Mouse (Mus musculus): ENCODE measurements around the gene Gm11034. TPM values are rescaled to one million over a fixed set of nuclear protein-coding genes. Genes with fewer than 3 reads are reported as not detected.

The Gm11034 gene
- polyA plus RNA-seq, 1 experiment from 2014 or later, result not detected

Other genes starting within 250 kb of the Gm11034 start
- gene Cyp4f18, start 204.0 kb downstream of the Gm11034 start, polyA plus RNA-seq (2015; fragmentation: Nextera tagmentation; extraction: Ambion mirVana), result 0.57 and 0.84 TPM in 2 replicates
- gene Olfr372, start 172.4 kb downstream of the Gm11034 start, polyA plus RNA-seq (2015; fragmentation: Nextera tagmentation; extraction: Ambion mirVana), result not detected in 2 replicates
- gene Olfr373, start 130.5 kb downstream of the Gm11034 start, polyA plus RNA-seq (2015; fragmentation: Nextera tagmentation; extraction: Ambion mirVana), result not detected in 2 replicates
- not detected in 2 replicates for gene Olfr374, start 106.6 kb downstream of the Gm11034 start, polyA plus RNA-seq (2015; fragmentation: Nextera tagmentation; extraction: Ambion mirVana)
- gene Tpm4, start 78.7 kb downstream of the Gm11034 start, polyA plus RNA-seq (2015; fragmentation: Nextera tagmentation; extraction: Ambion mirVana), result 308 and 315 TPM in 2 replicates
- gene Rab8a, start 52.4 kb downstream of the Gm11034 start, polyA plus RNA-seq (2015; fragmentation: Nextera tagmentation; extraction: Ambion mirVana), result 115 and 119 TPM in 2 replicates
- not detected in 2 replicates for gene Hsh2d, start 24.0 kb downstream of the Gm11034 start, polyA plus RNA-seq (2015; fragmentation: Nextera tagmentation; extraction: Ambion mirVana)
- gene Cib3, start 799 bp downstream of the Gm11034 start, polyA plus RNA-seq (2015; fragmentation: Nextera tagmentation; extraction: Ambion mirVana), result not detected in 2 replicates
- 103 and 108 TPM in 2 replicates for gene Fam32a, start 6.1 kb upstream of the Gm11034 start, polyA plus RNA-seq (2015; fragmentation: Nextera tagmentation; extraction: Ambion mirVana)
- 211 and 235 TPM in 2 replicates for gene Ap1m1, start 26.4 kb upstream of the Gm11034 start, polyA plus RNA-seq (2015; fragmentation: Nextera tagmentation; extraction: Ambion mirVana)
- 39.4 and 41.0 TPM in 2 replicates for gene Gm10282, start 91.6 kb upstream of the Gm11034 start, polyA plus RNA-seq (2015; fragmentation: Nextera tagmentation; extraction: Ambion mirVana)
- gene Klf2, start 105.4 kb upstream of the Gm11034 start, polyA plus RNA-seq (2015; fragmentation: Nextera tagmentation; extraction: Ambion mirVana), result 2.8 and 3.6 TPM in 2 replicates
- 61.4 and 69.0 TPM in 2 replicates for gene Eps15l1, start 207.8 kb upstream of the Gm11034 start, polyA plus RNA-seq (2015; fragmentation: Nextera tagmentation; extraction: Ambion mirVana)
- 0.87 and 0.99 TPM in 2 replicates for gene Calr3, start 230.2 kb upstream of the Gm11034 start, polyA plus RNA-seq (2015; fragmentation: Nextera tagmentation; extraction: Ambion mirVana)
- 19.1 and 19.5 TPM in 2 replicates for gene 1700030K09Rik, start 230.2 kb upstream of the Gm11034 start, polyA plus RNA-seq (2015; fragmentation: Nextera tagmentation; extraction: Ambion mirVana)